Mouse (Mus musculus): ENCODE data around the gene Cerk.
A peak's percentile ranks its signal among the peaks of the same experiment; 100 is the strongest.

Cerk gene

DNA sequence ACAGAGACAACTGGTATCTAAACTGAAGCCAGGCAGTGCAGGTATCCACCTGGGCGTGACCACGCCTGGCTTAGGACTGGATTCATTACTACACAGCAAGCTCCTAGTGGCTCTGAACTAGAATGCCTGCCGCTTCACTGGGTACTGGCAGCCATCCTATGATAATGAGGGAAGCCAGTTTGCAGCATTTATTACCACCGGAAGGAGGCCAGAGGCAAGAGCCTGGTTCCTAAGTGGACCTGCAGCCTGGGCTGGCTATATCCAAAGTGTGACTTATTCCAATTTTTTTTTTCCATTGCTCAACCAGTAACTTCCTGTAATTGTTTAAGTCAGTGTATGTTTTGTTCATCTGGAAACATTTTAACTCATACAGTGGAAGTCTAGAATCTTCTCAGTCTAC, 20.4 kb upstream of the Cerk start:
- ATAC-seq (ENCODE audit: low TSS enrichment): no peak

DNA sequence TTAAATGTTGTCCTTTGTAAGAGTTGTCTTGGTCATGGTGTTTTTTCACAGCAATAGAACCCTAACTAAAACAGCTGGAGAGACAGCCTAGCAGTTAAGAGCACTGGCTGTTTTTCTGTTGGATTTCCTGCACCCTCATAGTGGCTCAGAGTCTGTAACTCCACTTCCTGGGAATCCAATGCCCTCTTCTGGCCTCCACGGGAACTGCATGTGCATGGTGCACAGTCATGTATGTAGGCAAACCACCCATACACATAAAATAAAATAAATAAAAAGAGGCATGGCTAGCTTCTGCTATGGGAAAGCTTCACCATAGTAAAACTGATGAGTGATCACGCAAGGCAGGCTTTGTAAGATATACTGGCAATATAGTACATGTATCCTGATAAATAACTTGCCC, 19.4 kb upstream of the Cerk start:
- no peak for ATAC-seq (ENCODE audit: low TSS enrichment)

DNA sequence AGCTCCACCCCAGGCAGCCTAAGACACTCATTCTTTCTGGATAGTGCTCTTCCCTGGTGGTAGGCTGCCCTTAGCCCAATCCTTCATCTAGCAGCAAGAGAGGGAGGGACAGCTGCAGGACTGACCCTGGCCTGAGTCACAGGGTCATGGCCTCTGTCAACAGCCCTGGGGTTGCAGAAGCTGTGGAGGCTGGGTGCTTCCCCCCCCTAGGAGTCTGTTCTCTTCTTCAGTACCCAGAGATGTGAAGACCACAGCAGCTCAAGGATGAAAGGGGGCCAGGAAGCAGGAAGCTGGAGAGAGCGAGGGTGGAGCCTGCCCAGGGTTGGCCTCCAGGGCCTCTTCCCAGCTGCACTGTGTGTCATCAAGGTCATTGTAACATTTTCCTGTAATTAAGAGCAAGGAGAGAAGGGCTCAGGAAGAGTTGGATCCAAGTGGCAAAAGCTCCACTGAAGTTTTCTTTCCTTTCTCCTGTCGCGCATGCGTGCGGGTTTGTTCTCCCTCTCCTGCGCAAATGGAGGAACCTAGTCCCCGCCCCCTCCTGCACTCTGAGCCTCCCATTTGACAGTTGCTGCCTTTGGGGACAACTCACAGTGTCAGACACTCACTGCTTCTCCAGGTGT, 18.1 kb upstream of the Cerk start:
- no peak for ATAC-seq (ENCODE audit: low TSS enrichment)

DNA sequence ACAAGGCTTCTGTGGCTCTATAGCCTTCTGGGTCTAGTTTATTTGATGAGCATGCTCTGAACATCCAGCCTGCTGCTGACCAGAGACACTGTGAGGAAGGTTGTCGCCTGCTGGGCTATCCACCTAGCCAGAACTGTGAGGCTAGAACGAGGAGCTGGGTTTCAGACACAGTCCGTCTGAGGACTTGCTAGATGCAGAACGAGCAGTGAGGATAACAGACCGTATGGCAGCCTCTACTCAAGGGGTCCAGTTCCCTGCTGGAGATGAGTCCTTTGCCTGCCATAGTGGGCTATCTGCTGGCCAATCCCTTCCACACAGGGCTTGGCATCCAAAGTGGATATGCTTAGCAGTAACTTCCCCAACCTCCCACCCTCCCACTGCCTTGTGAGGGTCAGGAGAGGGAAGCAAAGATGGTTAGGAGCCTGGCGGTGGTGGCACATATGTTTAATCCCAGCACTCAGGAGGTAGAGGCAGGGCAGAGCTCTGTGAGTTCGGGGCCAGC, 17.4 kb upstream of the Cerk start:
- ATAC-seq (ENCODE audit: low TSS enrichment): no peak

DNA sequence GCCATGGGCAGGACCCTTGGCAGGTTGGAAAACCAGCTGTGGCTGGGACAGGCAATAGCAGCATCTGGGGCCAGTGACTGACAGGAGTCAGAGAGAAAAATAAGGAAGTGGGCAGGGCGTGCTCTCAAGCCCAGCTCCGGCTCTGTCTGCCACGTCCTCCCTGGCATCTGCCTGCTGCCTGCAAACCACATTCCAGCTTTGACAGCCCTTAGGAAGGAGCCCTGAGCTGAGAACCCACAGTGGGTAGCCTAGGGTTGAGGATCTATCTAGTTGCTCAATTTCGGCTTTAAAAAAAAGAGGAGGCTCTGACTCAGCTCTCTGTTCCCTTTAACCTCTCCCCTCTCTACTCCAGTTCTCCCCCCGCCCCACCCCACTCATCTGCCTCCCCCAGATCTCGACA, 16.7 kb upstream of the Cerk start:
- no peak for ATAC-seq (ENCODE audit: low TSS enrichment)

DNA sequence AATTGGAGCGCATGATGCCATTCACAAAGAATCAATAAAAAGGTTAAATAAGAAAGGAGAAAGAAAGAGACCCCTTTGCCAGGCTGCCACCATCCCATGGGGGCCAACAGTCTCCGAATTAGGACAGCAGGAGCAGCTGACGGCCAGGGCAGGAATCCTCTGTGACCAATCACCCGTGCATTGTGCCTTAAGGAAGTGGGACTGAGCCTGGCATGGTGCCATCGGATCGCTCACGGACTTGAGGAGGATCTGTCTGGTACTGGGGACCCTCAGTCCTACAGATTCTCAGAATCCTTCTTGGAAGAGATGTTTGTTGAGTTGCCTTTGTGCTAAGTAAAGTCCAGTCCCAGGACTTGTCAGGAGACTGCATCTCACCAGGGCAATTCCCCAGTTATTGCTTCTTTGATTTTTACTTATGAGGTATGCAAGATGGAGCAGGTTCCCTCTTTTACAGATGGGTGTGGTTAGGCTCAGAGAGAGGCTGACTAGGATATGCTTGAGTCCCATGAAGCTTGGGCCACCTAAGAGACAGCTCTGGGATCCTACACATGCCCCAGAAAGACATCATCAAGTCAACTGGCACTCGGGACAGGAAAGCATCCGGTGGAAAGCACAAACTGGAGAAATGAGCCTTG, 15.9 kb upstream of the Cerk start:
- no peak for ATAC-seq (ENCODE audit: low TSS enrichment)

DNA sequence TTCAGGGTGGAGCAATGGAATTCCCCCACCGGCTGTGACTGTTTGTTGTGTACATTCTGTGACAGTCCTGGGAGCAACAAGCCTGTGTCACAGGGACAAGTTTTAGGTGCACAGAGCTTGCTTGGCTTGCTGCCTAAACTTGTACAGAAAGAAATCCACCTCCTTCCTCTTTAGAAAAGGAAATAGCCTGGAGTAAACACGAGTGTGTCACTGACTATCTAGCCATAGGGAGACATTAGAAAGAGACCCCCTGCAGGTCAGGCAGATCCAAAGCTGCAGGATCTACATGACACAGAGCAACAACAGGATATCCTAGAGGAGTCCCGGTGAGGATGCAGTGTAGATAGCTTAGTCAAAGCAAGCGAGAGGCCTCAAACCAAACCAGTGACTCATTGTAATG, 15.2 kb upstream of the Cerk start:
- no peak for ATAC-seq (ENCODE audit: low TSS enrichment)

DNA sequence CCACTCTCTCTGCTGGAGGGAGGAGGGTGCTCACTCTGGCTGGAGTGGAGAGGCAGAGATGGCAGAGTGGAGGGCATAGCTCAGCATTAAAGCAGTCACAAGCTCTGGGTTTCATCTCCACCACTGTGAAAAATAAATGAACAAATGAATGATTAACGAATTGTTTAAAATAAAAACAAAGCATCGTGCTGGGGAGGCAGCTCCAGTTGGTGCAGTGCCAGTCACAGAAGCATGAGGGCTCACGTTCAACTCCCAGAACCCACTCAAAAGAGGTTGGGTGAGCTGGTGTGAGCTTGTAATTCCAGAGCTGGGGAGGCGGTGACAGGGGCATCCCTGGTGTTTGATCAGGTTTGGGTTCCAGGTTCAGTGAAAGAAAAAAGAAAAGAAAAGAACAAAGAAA, 14.2 kb upstream of the Cerk start:
- ATAC-seq (ENCODE audit: low TSS enrichment): no peak

DNA sequence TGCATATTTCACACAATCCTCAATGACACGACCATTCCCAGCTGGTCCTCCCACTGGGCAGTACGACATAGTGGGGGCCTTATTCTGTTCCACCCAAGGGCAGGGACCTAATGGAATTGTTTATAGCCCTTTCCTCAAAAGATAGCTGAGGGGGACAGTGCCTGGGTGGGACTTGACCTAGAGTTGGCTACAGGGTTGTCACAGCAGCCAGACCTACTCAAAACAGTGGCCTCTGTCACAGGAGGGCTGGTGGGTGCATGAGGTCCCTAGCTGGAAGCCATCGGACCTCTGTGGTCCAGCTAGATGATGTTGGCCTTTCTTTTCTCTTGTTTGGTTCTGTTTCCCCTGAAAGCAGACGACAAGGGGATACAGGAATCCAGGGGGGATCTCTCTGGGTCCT, 13.5 kb upstream of the Cerk start:
- ATAC-seq (ENCODE audit: low TSS enrichment): no peak

DNA sequence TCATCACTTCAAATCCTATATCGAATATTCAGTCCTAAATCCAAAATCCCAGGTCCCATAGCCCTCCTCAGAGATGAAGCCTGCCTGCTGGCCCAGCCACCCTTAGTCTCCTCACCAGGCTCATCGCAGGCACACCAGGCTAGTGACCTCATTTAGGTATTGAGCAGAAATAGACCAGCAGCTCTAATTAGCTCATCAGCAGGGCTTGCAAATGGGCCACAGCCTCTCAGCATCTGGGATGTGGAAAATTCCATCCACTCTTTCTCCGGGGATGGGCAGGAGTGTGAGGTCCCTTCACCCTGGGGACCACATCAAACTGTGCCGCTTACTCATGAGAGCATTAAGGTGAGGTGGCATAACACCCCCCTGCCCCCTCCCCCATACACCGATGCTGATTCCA, 13.1 kb upstream of the Cerk start:
- peak; percentile 80 for ATAC-seq (ENCODE audit: low TSS enrichment)

DNA sequence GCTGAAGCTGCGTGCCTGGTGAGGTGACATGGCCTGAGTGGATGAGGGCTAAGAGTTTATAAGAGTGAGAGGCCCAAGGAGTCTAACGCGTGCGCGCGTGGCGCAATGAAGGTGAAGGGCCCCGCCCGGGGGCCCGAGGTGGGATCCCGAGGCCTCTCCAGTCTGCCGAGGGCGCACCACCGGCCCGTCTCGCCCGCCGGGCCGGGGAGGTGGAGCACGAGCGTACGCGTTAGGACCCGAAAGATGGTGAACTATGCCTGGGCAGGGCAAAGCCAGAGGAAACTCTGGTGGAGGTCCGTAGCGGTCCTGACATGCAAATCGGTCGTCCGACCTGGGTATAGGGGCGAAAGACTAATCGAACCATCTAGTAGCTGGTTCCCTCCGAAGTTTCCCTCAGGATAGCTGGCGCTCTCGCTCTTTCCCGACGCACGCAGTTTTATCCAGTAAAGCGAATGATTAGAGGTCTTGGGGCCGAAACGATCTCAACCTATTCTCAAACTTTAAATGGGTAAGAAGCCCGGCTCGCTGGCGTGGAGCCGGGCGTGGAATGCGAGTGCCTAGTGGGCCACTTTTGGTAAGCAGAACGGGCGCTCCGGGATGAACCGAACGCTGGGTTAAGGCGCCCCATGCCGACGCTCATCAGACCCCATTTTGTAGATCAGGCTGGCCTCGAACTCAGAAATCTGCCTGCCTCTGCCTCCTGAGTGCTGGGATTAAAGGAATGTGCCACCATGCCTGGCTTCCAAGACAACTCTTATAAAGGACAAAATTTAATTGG, 8.9 kb upstream of the Cerk start:
- ATAC-seq (ENCODE audit: low TSS enrichment): peak; percentile 58

DNA sequence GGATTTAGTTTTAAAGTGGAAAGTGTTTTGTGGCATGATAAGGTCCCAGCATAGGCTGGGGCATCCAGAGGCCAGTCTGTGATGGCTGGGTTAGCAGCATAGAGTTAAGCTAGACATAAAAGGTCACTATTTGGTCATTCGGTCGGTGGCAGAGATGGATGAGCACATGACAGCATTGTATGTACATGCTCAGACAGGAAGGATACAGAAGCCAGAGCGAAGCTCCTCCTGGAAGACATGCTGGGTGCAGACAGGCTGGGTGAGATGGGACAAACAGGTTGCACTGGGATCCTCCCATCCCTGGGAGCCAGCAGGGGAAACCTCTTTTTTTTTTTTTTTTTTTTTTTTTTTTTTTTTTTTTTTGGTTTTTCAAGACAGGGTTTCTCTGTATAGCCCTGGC, 6.0 kb upstream of the Cerk start:
- no peak for ATAC-seq (ENCODE audit: low TSS enrichment)

DNA sequence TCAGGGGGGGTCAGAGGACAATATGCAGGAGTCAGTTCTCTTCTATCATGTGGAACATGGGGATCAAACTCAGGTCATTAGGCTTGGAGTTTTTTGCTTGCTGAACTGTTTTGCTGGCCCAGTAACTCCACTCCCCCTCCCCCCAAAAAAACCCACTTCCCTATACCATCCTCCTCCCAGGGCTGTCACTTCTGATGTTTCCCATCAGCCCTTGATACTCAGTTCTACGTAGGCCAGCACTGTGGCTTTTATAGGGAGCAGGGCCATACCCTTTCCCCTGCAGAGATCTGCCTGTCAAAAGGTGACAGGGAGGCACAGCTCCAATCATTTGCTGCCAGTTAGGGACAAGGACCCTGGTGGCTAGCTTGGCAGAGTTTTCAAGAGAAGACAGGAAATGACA, 5.6 kb upstream of the Cerk start:
- no peak for ATAC-seq (ENCODE audit: low TSS enrichment)

DNA sequence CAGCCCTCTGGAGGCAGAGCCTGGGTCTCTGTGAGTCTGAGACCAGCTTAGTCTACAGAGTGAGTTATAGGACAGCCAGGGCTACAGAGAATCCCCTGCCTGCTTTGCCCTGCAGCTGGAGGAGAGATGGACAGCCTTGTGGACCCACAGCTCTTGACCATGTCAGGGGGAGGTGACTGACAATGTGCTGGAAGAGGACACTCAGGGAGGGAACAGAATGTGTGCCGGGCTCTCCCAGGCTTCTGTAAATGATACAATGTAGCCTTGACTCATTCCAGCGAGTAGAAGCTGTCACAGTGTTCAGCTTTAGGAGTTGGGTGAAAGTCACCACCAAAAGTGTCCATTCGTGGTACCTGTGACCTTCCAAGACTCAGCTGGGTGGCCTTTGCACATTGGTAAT, 4.4 kb upstream of the Cerk start:
- no peak for ATAC-seq (ENCODE audit: low TSS enrichment)

DNA sequence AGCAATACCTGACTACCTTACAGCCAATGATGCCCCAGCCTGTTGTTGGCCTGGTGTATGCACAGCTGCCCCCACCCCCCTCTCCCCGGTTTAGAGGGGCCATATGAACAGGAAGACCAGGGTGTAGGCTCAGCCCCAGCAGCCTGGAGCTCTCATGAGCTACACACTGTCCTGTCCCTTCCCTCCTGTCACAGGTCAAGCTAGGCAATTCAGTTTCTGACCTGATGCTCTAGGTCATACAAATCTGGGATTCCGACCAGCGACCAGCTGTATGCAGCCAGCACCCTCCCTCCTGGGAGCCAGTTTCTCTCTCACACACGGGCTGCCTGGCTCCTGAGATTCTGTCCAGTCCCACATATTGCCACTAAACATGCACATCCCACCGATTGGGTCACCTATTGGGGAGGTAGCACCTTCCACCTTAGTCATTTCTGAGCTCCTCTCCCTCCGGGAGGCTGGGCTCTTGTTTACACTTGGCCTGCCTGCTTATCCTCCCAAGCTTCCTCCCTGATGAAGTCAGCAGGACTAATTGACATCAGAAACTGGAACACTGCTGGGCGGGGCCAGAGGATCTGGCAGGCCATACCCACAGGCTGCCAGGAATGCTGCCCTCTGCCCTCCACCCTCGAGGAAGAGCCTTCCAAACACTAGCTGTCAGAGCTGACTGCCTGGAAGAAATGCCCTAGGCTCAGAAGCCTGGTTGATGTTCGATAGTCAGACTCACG, 3.0 kb upstream of the Cerk start:
- ATAC-seq (ENCODE audit: low TSS enrichment): 0 out of 2 replicates have a peak, but pooled peaks have one; percentile 4

DNA sequence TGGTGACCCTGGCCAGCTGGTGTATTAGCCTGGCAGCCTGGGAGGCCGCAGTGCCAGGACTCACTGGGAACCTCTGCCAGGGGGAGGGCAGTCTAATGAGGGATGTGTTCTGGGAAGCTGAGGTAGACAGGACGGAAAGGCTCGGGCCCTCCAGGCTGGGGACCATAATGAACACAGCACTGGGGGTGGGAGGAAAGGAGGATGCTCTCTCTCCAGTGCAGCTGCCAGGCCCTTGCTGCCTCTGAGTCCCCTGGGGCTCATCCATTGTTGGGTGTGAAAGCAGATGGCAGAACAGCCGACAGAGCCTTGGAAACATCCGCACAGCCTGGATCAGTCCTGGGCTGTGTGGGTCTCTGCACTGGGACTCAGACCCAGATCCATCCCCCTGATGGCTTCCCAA, 2.2 kb upstream of the Cerk start:
- ATAC-seq (ENCODE audit: low TSS enrichment): no peak

DNA sequence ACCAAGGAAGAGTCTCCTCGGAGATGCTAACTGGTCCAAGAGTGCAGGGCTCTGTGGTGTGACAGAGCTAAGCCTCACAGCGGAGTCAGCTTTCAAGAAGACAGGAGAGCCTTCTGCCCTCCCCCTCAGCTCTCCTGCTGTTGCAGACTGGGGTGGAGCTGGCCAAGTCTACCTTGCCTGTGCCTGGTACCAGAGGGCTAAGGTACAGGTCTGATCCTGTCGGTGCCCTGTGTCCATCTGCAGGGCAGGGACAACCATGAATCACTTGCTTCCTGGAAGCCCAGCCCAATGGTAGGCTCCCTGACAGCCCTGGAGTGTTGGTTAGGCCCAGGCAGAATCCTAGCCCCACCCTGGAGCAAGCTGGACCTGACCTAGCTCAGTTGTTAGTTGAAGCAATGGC, 745 bp upstream of the Cerk start:
- peak; percentile 25; the same call in 1 of the 2 replicates for ATAC-seq (ENCODE audit: low TSS enrichment)

DNA sequence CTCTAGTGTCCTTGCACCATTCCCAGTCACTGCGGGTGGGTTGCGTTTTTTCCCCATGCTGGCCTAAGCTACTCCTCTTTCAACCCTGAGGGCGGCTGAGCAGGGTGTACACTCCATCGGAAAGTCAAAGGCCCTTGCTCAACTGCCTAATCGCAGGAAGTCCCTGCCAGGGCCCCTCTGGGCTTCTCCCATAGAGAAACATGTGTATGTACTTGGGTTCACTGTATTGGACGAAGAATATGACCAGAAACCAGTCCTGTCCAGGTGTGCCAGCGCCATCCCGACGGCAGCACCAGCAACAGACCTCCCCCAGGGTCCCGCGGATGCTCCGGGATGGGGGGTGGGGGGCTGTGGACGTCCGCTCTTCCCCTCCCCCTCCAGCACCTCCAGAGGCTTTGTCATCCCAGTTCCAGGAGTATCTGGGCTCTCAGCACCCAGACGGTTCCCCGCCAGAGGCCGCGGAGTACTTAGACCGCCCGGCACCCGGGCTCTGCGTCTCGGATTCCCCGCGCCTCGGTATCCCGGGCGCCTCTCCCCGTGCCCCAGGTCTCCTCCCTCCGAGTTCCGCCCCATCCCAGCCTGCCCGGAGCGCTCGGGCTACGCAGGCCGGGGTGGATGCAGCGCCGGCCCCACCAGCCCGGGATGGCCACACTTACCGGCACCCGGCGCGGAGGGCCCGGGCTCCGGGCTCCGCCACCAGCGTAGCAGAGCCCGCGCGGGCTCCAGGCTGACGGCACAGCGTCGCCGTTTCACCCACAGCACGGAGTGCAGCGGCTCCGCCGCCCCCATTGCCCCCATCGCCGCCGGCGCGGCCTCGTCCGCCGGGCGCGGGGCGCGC, 871 bp downstream of the Cerk start:
- peak; percentile 15 for ATAC-seq (ENCODE audit: low TSS enrichment)

DNA sequence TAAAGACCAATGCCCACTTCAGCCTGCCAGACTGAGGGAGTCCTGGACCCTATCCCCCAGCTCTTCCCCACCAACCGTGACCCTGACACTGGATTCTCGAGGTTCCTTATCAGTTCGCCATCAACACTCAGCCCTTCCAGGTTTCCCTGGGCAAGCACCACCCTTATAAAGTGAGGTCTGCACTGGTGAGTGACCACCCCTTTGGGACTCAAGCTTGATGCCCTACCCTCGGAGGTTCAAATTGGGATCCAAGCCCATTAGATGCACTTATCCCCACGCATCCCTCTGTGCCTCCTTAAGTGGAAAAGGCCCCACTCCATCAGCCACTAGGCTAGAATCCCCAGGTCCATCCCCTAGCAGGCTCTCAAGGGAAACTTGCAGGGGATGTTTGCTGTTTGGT, 1.9 kb downstream of the Cerk start:
- no peak for ATAC-seq (ENCODE audit: low TSS enrichment)

DNA sequence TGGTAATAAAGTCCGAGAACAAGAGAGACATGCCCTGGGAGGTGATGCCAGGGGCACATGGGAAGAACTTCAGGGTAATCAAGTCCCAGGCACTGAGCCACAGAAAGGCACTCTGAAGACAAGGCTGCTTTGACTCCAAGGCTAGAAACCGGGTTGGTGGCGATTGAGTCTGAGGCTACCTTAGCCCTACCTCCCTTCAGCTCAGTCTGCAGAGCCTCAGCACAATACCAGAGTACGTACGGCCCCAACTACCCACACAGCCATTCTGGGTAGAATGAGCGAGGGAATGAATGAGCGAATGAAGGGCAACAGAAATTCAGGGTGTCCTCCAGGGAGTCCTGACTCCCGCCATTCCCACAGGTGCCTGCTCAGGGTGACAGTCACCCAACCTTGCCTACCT, 2.5 kb downstream of the Cerk start:
- ATAC-seq (ENCODE audit: low TSS enrichment): no peak

DNA sequence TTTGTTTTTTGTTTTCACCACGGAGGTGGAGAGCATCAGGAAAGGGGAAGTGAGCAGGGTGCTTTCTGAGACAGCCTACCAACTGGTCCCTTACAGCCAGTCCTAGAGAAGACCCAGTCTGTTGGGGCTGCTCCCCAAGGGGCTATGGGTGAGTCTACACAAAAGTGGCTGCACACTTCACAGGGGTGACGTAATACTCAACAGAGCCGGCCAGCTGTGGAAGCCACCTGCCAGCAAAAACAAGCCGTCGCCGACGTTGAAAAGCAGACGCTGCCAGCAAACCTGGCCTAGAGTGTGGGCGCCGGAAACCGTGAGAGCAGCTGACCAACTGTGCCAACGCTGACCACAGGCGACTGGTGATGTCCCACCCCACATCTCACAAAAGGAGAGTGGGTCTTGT, 3.3 kb downstream of the Cerk start:
- ATAC-seq (ENCODE audit: low TSS enrichment): no peak
